Comparison of ENCODE assay signal across 19 mouse cellular contexts in the genomic region with DNA sequence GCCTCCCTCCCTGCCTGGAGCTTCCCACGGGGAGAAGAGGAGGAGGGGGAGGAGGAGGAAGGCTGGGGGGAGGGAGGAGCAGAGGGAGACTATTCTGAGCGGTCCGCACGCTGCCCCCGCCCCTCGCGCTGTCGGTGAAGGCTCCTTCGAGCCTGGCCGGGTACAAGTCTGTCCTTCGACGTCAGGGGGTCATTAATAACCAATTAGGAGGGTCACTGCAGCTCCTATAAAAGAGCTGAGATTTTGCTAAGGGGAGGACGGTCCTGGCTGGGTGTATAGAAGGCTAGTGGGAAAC. TPM values are rescaled to one million over a fixed set of nuclear protein-coding genes. Genes with fewer than 3 reads are reported as not detected.
A peak's percentile ranks its signal among the peaks of the same experiment; 100 is the strongest.
DNase-seq lines count a peak whose midpoint lies in the region; ATAC-seq and TF ChIP-seq lines count a peak whose summit lies in the region.
"Had no signal": no experiment of that assay in that cellular context is flagged by ENCODE, and none has a peak within 500 bp of the region (broad histone marks: within the 10 kb centered on the region; RNA-seq: fewer than 3 reads in every experiment).

No protein-coding gene starts in this region.

- no peak overlapping the region for H3K9ac ChIP-seq in hindbrain, embryonic 13.5 days
- H3K9ac ChIP-seq in midbrain, embryonic 14.5 days (replicated peaks; ENCODE audit: low read length): no peak overlapping the region; the same call in 1 of the 2 replicates
- H3K9ac ChIP-seq: stomach, embryonic 15.5 days had no signal

- H3K4me2 ChIP-seq in hindbrain, embryonic 13.5 days: 0 out of 2 replicates have a peak overlapping the region, but pooled peaks have one; percentile 29
- peak overlapping the region; percentile 49 for H3K4me2 ChIP-seq in midbrain, embryonic 14.5 days (ENCODE audit: low read length)
- H3K4me2 ChIP-seq: stomach, embryonic 15.5 days had no signal

- ATAC-seq in hindbrain, embryonic 13.5 days (ENCODE audit: low FRiP score): no peak
- ATAC-seq in midbrain, embryonic 14.5 days (ENCODE audit: low FRiP score, low TSS enrichment): no peak

- H3K27ac ChIP-seq in embryonic facial prominence, embryonic 10.5 days (replicated peaks): no peak overlapping the region; the same call in 1 of the 2 replicates
- 0 out of 2 replicates have a peak overlapping the region, but pooled peaks have one; percentile 23 for H3K27ac ChIP-seq in hindbrain, embryonic 13.5 days
- no peak overlapping the region for H3K27ac ChIP-seq in midbrain, embryonic 14.5 days (replicated peaks; ENCODE audit: low read depth, low read length)
- H3K27ac ChIP-seq: left cerebral cortex, adult 2 months; stomach, embryonic 15.5 days had no signal

- under 1% methylated on average over 13 of the region's 13 CpGs for WGBS in embryonic facial prominence, embryonic 10.5 days
- under 1% methylated on average over 12 of the region's 13 CpGs for WGBS in hindbrain, embryonic 13.5 days
- 0% methylated on average over 13 of the region's 13 CpGs for WGBS in midbrain, embryonic 14.5 days

- H3K27me3 ChIP-seq in embryonic facial prominence, embryonic 10.5 days (replicated peaks; ENCODE audit: low read depth, poor library complexity, severe bottlenecking): peaks cover 100% of the 10 kb centered on the region
- H3K27me3 ChIP-seq in hindbrain, embryonic 13.5 days: peaks cover 100% of the 10 kb centered on the region
- peaks cover 89% of the 10 kb centered on the region for H3K27me3 ChIP-seq in midbrain, embryonic 14.5 days (ENCODE audit: control insufficient read depth, insufficient read depth, low read length)

- peak overlapping the region; percentile 46 for H3K4me3 ChIP-seq in embryonic facial prominence, embryonic 10.5 days
- peak overlapping the region; percentile 30 for H3K4me3 ChIP-seq in hindbrain, embryonic 13.5 days
- peak overlapping the region; percentile 29 for H3K4me3 ChIP-seq in midbrain, embryonic 14.5 days (replicated peaks; ENCODE audit: low read depth, low read length)
- H3K4me3 ChIP-seq: erythroblast, embryonic 14.5 days; left cerebral cortex, adult 2 months; myocyte; stomach, embryonic 15.5 days had no signal

- peak; percentile 73 for DNase-seq in brain, embryonic 14.5 days (ENCODE audit: low read depth)
- DNase-seq in embryonic facial prominence, embryonic 10.5 days (ENCODE audit: low spot score): peak; percentile 52
- peak; percentile 56 for DNase-seq in midbrain, embryonic 14.5 days
- DNase-seq in frontal cortex, postnatal 25 days (ENCODE audit: low spot score in 2 of 2): no peak
- DNase-seq in urinary bladder, postnatal 10 days (ENCODE audit: low spot score): no peak
- no peak for DNase-seq in left cerebral cortex, postnatal 25 days (ENCODE audit: low spot score in 2 of 2)
- no peak for DNase-seq in gastrocnemius, postnatal 4 days (ENCODE audit: low spot score in 2 of 2)
- DNase-seq: adrenal gland, postnatal 36 days; cerebellum, adult 18-20 months; heart, postnatal 4 days; lung, adult 18-20 months; right cerebral cortex, postnatal 25 days had no signal

- no peak for TF ChIP-seq POLR2A in brain, embryonic 14.5 days (IDR thresholded peaks at IDR 0.05; ENCODE audit: borderline replicate concordance, extremely low read depth, insufficient read depth, insufficient read length, poor library complexity, severe bottlenecking)

- no peaks in the 10 kb centered on the region for H3K9me3 ChIP-seq in embryonic facial prominence, embryonic 10.5 days
- H3K9me3 ChIP-seq in hindbrain, embryonic 13.5 days: no peaks in the 10 kb centered on the region
- no peaks in the 10 kb centered on the region for H3K9me3 ChIP-seq in midbrain, embryonic 14.5 days (ENCODE audit: control insufficient read depth, low read length)
- H3K9me3 ChIP-seq: stomach, embryonic 15.5 days had no signal

- TF ChIP-seq CTCF in brain, embryonic 14.5 days (IDR thresholded peaks at IDR 0.05; ENCODE audit: borderline replicate concordance, extremely low read depth, insufficient read depth, insufficient read length): no peak

- H3K36me3 ChIP-seq in embryonic facial prominence, embryonic 10.5 days (replicated peaks): no peaks in the 10 kb centered on the region
- H3K36me3 ChIP-seq in hindbrain, embryonic 13.5 days: no peaks in the 10 kb centered on the region
- H3K36me3 ChIP-seq in midbrain, embryonic 14.5 days (ENCODE audit: control insufficient read depth, insufficient read depth, low read length): no peaks in the 10 kb centered on the region
- H3K36me3 ChIP-seq: stomach, embryonic 15.5 days had no signal

- peaks cover 72% of the 10 kb centered on the region for H3K4me1 ChIP-seq in embryonic facial prominence, embryonic 10.5 days
- H3K4me1 ChIP-seq in hindbrain, embryonic 13.5 days (replicated peaks): peaks cover 66% of the 10 kb centered on the region
- peaks cover 40% of the 10 kb centered on the region for H3K4me1 ChIP-seq in midbrain, embryonic 14.5 days (ENCODE audit: control insufficient read depth, insufficient read depth, low read length)

- intact Hi-C loops in left cerebral cortex, postnatal 25 days (cut with DNase I): no loop called here

RNA-seq across cellular contexts. Expression of a gene that starts 0.4 kb away (rescaled TPM):
- 6.3 and 7.9 TPM in 2 replicates for polyA plus RNA-seq in brain, embryonic 14.5 days (2012; rRNA removed)
- 6.9 and 7.2 TPM in 2 replicates for polyA plus RNA-seq in embryonic facial prominence, embryonic 10.5 days (2016; fragmentation: Nextera tagmentation; extraction: Ambion mirVana)
- 2.2 and 4.0 TPM in 2 replicates for polyA plus RNA-seq in hindbrain, embryonic 13.5 days (2015; fragmentation: Nextera tagmentation; extraction: Ambion mirVana)
- polyA plus RNA-seq in midbrain, embryonic 14.5 days (2014; fragmentation: Nextera tagmentation; extraction: Ambion mirVana): 3.1 and 4.7 TPM in 2 replicates
- under 1 TPM; 0.14 to 0.46 TPM for total RNA-seq in left cerebral cortex, postnatal 25 days (2021)
- total RNA-seq in gastrocnemius, postnatal 4 days (2021): not detected
- total RNA-seq: adrenal gland, postnatal 36 days; heart, postnatal 4 days had no signal
- polyA plus RNA-seq: erythroblast, embryonic 14.5 days; gonadal fat pad, adult 2 months; kidney, embryonic 16.5 days; myocyte; stomach, embryonic 15.5 days had no signal

RNA-seq across cellular contexts. Expression of a gene that starts 31.1 kb away (rescaled TPM):
- 36.6 and 39.7 TPM in 2 replicates for polyA plus RNA-seq in brain, embryonic 14.5 days (2012; rRNA removed)
- polyA plus RNA-seq in embryonic facial prominence, embryonic 10.5 days (2016; fragmentation: Nextera tagmentation; extraction: Ambion mirVana): 107 and 112 TPM in 2 replicates
- 41.3 and 43.4 TPM in 2 replicates for polyA plus RNA-seq in hindbrain, embryonic 13.5 days (2015; fragmentation: Nextera tagmentation; extraction: Ambion mirVana)
- 31.1 and 33.9 TPM in 2 replicates for polyA plus RNA-seq in midbrain, embryonic 14.5 days (2014; fragmentation: Nextera tagmentation; extraction: Ambion mirVana)
- 10 to 100 TPM; 22.0 to 22.5 TPM for total RNA-seq in left cerebral cortex, postnatal 25 days (2021)
- 10 to 100 TPM; 18.0 to 20.1 TPM for total RNA-seq in gastrocnemius, postnatal 4 days (2021)

RNA-seq across cellular contexts. Expression of a gene that starts 48.8 kb away (rescaled TPM):
- polyA plus RNA-seq in brain, embryonic 14.5 days (2012; rRNA removed): 61.4 and 68.6 TPM in 2 replicates
- polyA plus RNA-seq in embryonic facial prominence, embryonic 10.5 days (2016; fragmentation: Nextera tagmentation; extraction: Ambion mirVana): 62.8 and 64.8 TPM in 2 replicates
- polyA plus RNA-seq in hindbrain, embryonic 13.5 days (2015; fragmentation: Nextera tagmentation; extraction: Ambion mirVana): 19.7 and 21.7 TPM in 2 replicates
- 19.6 and 27.6 TPM in 2 replicates for polyA plus RNA-seq in midbrain, embryonic 14.5 days (2014; fragmentation: Nextera tagmentation; extraction: Ambion mirVana)
- total RNA-seq in left cerebral cortex, postnatal 25 days (2021): 10 to 100 TPM; 35.5 to 43.7 TPM
- 10 to 100 TPM; 76.3 to 80.7 TPM for total RNA-seq in gastrocnemius, postnatal 4 days (2021)

Comparison
In these comparisons a context has a peak if more than half of its experiments do, and no peak if none do; other contexts are left out.
1. DNase-seq: peak in brain, embryonic 14.5 days (single experiment), embryonic facial prominence, embryonic 10.5 days (single experiment) and midbrain, embryonic 14.5 days (single experiment); none in frontal cortex, postnatal 25 days (0 of 2), urinary bladder, postnatal 10 days (single experiment), left cerebral cortex, postnatal 25 days (0 of 2) and gastrocnemius, postnatal 4 days (0 of 2).
2. Peak in every context shown above with its lines, with median percentiles within 50 percentile points of each other: H3K4me3 ChIP-seq.